Mouse (Mus musculus): ENCODE measurements around the gene Grap2. TPM values are rescaled to one million over a fixed set of nuclear protein-coding genes. Genes with fewer than 3 reads are reported as not detected.
"Not testable (repeated sequence)": the region's sequence is repeated elsewhere in the genome, so short reads cannot be mapped to it uniquely, and the experiment has no call there.

The Grap2 gene
- polyA plus RNA-seq, 1 experiment from 2014 or later = 3.0 TPM

GRCm38 (mm10) chr15:80572811-80573520 lies 572 bp downstream of the Grap2 start:
- Histone ChIP-seq H3K9ac (ENCODE audit: low read depth, low read length) (no peak overlapping the region), H3K36me3 (ENCODE audit: control insufficient read depth, insufficient read depth, low read length) (no peaks in the 10 kb centered on the region), H3K27me3 (ENCODE audit: control insufficient read depth, insufficient read depth, low read length) (no peaks in the 10 kb centered on the region), H3K4me2 (replicated peaks; ENCODE audit: low read depth, low read length) (no peak overlapping the region), H3K27ac (ENCODE audit: low read depth, low read length) (no peak overlapping the region), H3K4me3 (ENCODE audit: low read depth, low read length) (no peak overlapping the region), H3K9me3 (ENCODE audit: control insufficient read depth, low read length) (no peaks in the 10 kb centered on the region), H3K4me1 (replicated peaks; ENCODE audit: control insufficient read depth, insufficient read depth, low read length) (no peaks in the 10 kb centered on the region)
- 83% methylated on average over 9 of the region's 9 CpGs for WGBS
- DNase-seq (ENCODE audit: low spot score) = no peak
- no peak for ATAC-seq (ENCODE audit: low FRiP score)

- H3K4me1 ChIP-seq (replicated peaks; ENCODE audit: control insufficient read depth, insufficient read depth, low read length) = no peaks in the 10 kb centered on the region
- no peak for ATAC-seq (ENCODE audit: low FRiP score)
- no peaks in the 10 kb centered on the region for H3K27me3 ChIP-seq (ENCODE audit: control insufficient read depth, insufficient read depth, low read length)
- H3K9ac ChIP-seq (ENCODE audit: low read depth, low read length) = no peak overlapping the region
- no peaks in the 10 kb centered on the region for H3K9me3 ChIP-seq (ENCODE audit: control insufficient read depth, low read length)
- H3K36me3 ChIP-seq (ENCODE audit: control insufficient read depth, insufficient read depth, low read length) = no peaks in the 10 kb centered on the region
- WGBS = 92% methylated on average over 17 of the region's 17 CpGs
- no peak overlapping the region for H3K4me3 ChIP-seq (ENCODE audit: low read depth, low read length)
- no peak for DNase-seq (ENCODE audit: low spot score)
- H3K4me2 ChIP-seq (replicated peaks; ENCODE audit: low read depth, low read length) = no peak overlapping the region
- H3K27ac ChIP-seq (ENCODE audit: low read depth, low read length) = no peak overlapping the region
Observed at GRCm38 (mm10) chr15:80574211-80575040, 2.0 kb downstream of the Grap2 start.

- no peak overlapping the region for H3K27ac ChIP-seq (ENCODE audit: low read depth, low read length)
- 91% methylated on average over 13 of the region's 13 CpGs for WGBS
- no peaks in the 10 kb centered on the region for H3K27me3 ChIP-seq (ENCODE audit: control insufficient read depth, insufficient read depth, low read length)
- H3K36me3 ChIP-seq (ENCODE audit: control insufficient read depth, insufficient read depth, low read length) = no peaks in the 10 kb centered on the region
- H3K4me1 ChIP-seq (replicated peaks; ENCODE audit: control insufficient read depth, insufficient read depth, low read length) = no peaks in the 10 kb centered on the region
- H3K9me3 ChIP-seq (ENCODE audit: control insufficient read depth, low read length) = no peaks in the 10 kb centered on the region
- no peak overlapping the region for H3K4me2 ChIP-seq (replicated peaks; ENCODE audit: low read depth, low read length)
- ATAC-seq (ENCODE audit: low FRiP score) (no peak), DNase-seq (ENCODE audit: low spot score) (no peak)
- H3K4me3 ChIP-seq (ENCODE audit: low read depth, low read length) = no peak overlapping the region
- H3K9ac ChIP-seq (ENCODE audit: low read depth, low read length) = no peak overlapping the region
Observed at GRCm38 (mm10) chr15:80575817-80576370, 3.5 kb downstream of the Grap2 start.

- H3K4me2 ChIP-seq (replicated peaks; ENCODE audit: low read depth, low read length) = no peak overlapping the region
- WGBS = 82% methylated on average over 11 of the region's 11 CpGs
- H3K9ac ChIP-seq (ENCODE audit: low read depth, low read length) = no peak overlapping the region
- H3K36me3 ChIP-seq (ENCODE audit: control insufficient read depth, insufficient read depth, low read length) = no peaks in the 10 kb centered on the region
- no peak overlapping the region for H3K27ac ChIP-seq (ENCODE audit: low read depth, low read length)
- H3K4me1 ChIP-seq (replicated peaks; ENCODE audit: control insufficient read depth, insufficient read depth, low read length) = no peaks in the 10 kb centered on the region
- DNase-seq (ENCODE audit: low spot score) (no peak), ATAC-seq (ENCODE audit: low FRiP score) (no peak)
- no peak overlapping the region for H3K4me3 ChIP-seq (ENCODE audit: low read depth, low read length)
- no peaks in the 10 kb centered on the region for H3K27me3 ChIP-seq (ENCODE audit: control insufficient read depth, insufficient read depth, low read length)
- no peaks in the 10 kb centered on the region for H3K9me3 ChIP-seq (ENCODE audit: control insufficient read depth, low read length)
Observed at GRCm38 (mm10) chr15:80576415-80576994, 4.1 kb downstream of the Grap2 start.

- no peak for ATAC-seq (ENCODE audit: low FRiP score)
- Histone ChIP-seq H3K4me2 (replicated peaks; ENCODE audit: low read depth, low read length) (peak overlapping the region; percentile 22; the same call in 1 of the 2 replicates), H3K9ac (ENCODE audit: low read depth, low read length) (no peak overlapping the region), H3K27me3 (ENCODE audit: control insufficient read depth, insufficient read depth, low read length) (no peaks in the 10 kb centered on the region), H3K4me1 (replicated peaks; ENCODE audit: control insufficient read depth, insufficient read depth, low read length) (no peaks in the 10 kb centered on the region), H3K36me3 (ENCODE audit: control insufficient read depth, insufficient read depth, low read length) (no peaks in the 10 kb centered on the region), H3K4me3 (ENCODE audit: low read depth, low read length) (no peak overlapping the region), H3K9me3 (ENCODE audit: control insufficient read depth, low read length) (no peaks in the 10 kb centered on the region), H3K27ac (ENCODE audit: low read depth, low read length) (no peak overlapping the region)
- DNase-seq (ENCODE audit: low spot score) = peak; percentile 26
- WGBS = 12% methylated on average over 22 of the region's 22 CpGs
Observed at GRCm38 (mm10) chr15:80577166-80577960, 5.0 kb downstream of the Grap2 start.

- no peaks in the 10 kb centered on the region for H3K36me3 ChIP-seq (ENCODE audit: control insufficient read depth, insufficient read depth, low read length)
- ATAC-seq (ENCODE audit: low FRiP score) = no peak
- H3K4me1 ChIP-seq (replicated peaks; ENCODE audit: control insufficient read depth, insufficient read depth, low read length) = no peaks in the 10 kb centered on the region
- no peak overlapping the region for H3K4me2 ChIP-seq (replicated peaks; ENCODE audit: low read depth, low read length)
- WGBS = 55% methylated on average over 3 of the region's 3 CpGs
- H3K9me3 ChIP-seq (ENCODE audit: control insufficient read depth, low read length) = no peaks in the 10 kb centered on the region
- no peaks in the 10 kb centered on the region for H3K27me3 ChIP-seq (ENCODE audit: control insufficient read depth, insufficient read depth, low read length)
- DNase-seq (ENCODE audit: low spot score) = no peak
- no peak overlapping the region for H3K27ac ChIP-seq (ENCODE audit: low read depth, low read length)
- H3K9ac ChIP-seq (ENCODE audit: low read depth, low read length) = no peak overlapping the region
- no peak overlapping the region for H3K4me3 ChIP-seq (ENCODE audit: low read depth, low read length)
Observed at GRCm38 (mm10) chr15:80579121-80579520, 6.7 kb downstream of the Grap2 start.

GRCm38 (mm10) chr15:80580585-80580984 lies 8.2 kb downstream of the Grap2 start:
- not testable (repeated sequence) for H3K9ac ChIP-seq (ENCODE audit: low read depth, low read length); H3K4me2 ChIP-seq (replicated peaks; ENCODE audit: low read depth, low read length); H3K27me3 ChIP-seq (ENCODE audit: control insufficient read depth, insufficient read depth, low read length); ATAC-seq (ENCODE audit: low FRiP score); H3K36me3 ChIP-seq (ENCODE audit: control insufficient read depth, insufficient read depth, low read length); H3K4me3 ChIP-seq (ENCODE audit: low read depth, low read length); H3K27ac ChIP-seq (ENCODE audit: low read depth, low read length); DNase-seq (ENCODE audit: low spot score); H3K4me1 ChIP-seq (replicated peaks; ENCODE audit: control insufficient read depth, insufficient read depth, low read length); H3K9me3 ChIP-seq (ENCODE audit: control insufficient read depth, low read length)
- 69% methylated on average over 1 of the region's 1 CpGs for WGBS

Measured in hindbrain, embryonic 11.5 days (tissue).